Mouse (Mus musculus): ENCODE measurements around the gene Osr1.

DNA sequence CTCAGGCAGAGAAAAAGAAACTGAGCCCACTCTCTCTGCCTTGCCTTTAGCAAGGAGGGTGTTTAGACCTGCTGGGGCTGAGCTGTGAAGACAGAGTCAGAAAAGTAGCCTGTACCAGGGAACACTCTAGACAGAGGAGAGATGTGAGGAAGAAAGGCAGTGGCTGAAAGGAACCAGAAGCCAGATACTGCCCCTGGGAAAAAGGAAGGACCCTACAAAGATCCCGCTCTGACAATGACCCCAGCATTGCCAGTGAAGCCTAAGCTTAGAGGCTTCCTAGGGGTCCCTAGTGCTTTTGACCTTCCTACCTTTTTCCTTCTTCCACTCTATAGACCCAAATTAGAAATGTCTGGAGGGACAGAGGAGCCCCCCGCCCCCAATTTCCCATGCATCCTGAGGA lies 7.7 kb downstream of the Osr1 start:
- TF ChIP-seq TCF12 (IDR thresholded peaks at IDR 0.05; ENCODE audit: low read depth, low read length) (no peak), MAFK (IDR thresholded peaks at IDR 0.05; ENCODE audit: insufficient replicate concordance, low read length) (no peak), JUND (conservative IDR thresholded peaks at IDR 0.05; ENCODE audit: low read depth, low read length) (no peak), CTCF (conservative IDR thresholded peaks at IDR 0.05 in 1 of 2, IDR thresholded peaks at IDR 0.05 in 1 of 2; ENCODE audit: low read depth in 2 of 2, low read length in 2 of 2) (no peak), POLR2A (IDR thresholded peaks at IDR 0.05; ENCODE audit: low read depth, low read length) (no peak), SMC3 (IDR thresholded peaks at IDR 0.05; ENCODE audit: low read depth, low read length) (no peak), MAX (IDR thresholded peaks at IDR 0.05; ENCODE audit: low read length) (no peak), IRF4 (IDR thresholded peaks at IDR 0.05; ENCODE audit: low read depth, low read length) (no peak), EP300 (IDR thresholded peaks at IDR 0.05; ENCODE audit: low read length) (no peak), MYC (IDR thresholded peaks at IDR 0.05; ENCODE audit: low read depth, low read length) (no peak), ZC3H11A (IDR thresholded peaks at IDR 0.05; ENCODE audit: low read depth, low read length) (no peak)
